Mouse (Mus musculus) bone marrow, adult 2 months (tissue): Measurements from ENCODE around the gene Sar1a. TPM values are rescaled to one million over a fixed set of nuclear protein-coding genes. Genes with fewer than 3 reads are reported as not detected.
A peak's percentile ranks its signal among the peaks of the same experiment; 100 is the strongest.

Experiments used
- H3K27ac ChIP-seq: fragments of 200-500 bp; 2 replicates; pipeline ENCODE4 v1.5.1; 2012; ENCODE audit warnings: low read depth, mild to moderate bottlenecking, control low read depth, inconsistent platforms, low read length; ENCODE audit not compliant: control insufficient read depth, poor library complexity, insufficient read depth
- H3K4me1 ChIP-seq: fragments of 200-500 bp; 2 replicates; pipeline ENCODE4 v1.6.1; 2011; ENCODE audit warnings: low read length; ENCODE audit not compliant: control insufficient read depth, insufficient read depth
- H3K4me3 ChIP-seq: fragments of 200-500 bp; replicated peaks from 2 replicates; pipeline ENCODE3; 2011; ENCODE audit warnings: mild to moderate bottlenecking, low read depth, low read length, control low read depth; ENCODE audit not compliant: control insufficient read depth
- CTCF ChIP-seq: fragments of 200-500 bp; IDR thresholded peaks from 2 replicates; pipeline ENCODE4 v1.5.1; 2011; ENCODE audit warnings: low read length, control low read depth; ENCODE audit not compliant: control insufficient read depth, insufficient read depth
- POLR2A ChIP-seq: fragments of 200-500 bp; IDR thresholded peaks from 2 replicates; pipeline ENCODE4 v1.6.1; 2011; ENCODE audit warnings: low read depth, mild to moderate bottlenecking, control low read depth, low read length, borderline replicate concordance; ENCODE audit not compliant: control insufficient read depth
- WGBS: fragments of 180-500 bp; shearing (Covaris S2); methylation state at CpG from one replicate; pipeline ENCODE4 v1.1.7; 2018; 5-methylcytosine and 5-hydroxymethylcytosine counted together
- polyA plus RNA-seq: library from polyadenylated mRNA; stranded (reverse); fragments of >200 nt; gene quantifications from 2 replicates; pipeline ENCODE4 v1.2.4, GENCODE M21; 2011; ENCODE audit warnings: low replicate concordance; ENCODE audit not compliant: missing spikeins, insufficient read depth, insufficient read length

Gene Sar1a
- polyA plus RNA-seq, 1 experiment, result 68.8 TPM

- 7% methylated on average over 11 of the region's 11 CpGs for WGBS
- Histone ChIP-seq H3K27ac (no peak overlapping the region), H3K4me1 (peaks cover 3% of the 10 kb centered on the region; the same call in 1 of the 2 replicates), H3K4me3 (peak overlapping the region; percentile 69)
- TF ChIP-seq CTCF (no peak), POLR2A (no peak)
Measured at GRCm38 (mm10) chr10:61715462-61715837, 35.4 kb downstream of the Sar1a start.

GRCm38 (mm10) chr10:61715996-61716864 lies 36.1 kb downstream of the Sar1a start:
- no peak for TF ChIP-seq CTCF
- no peak for TF ChIP-seq POLR2A
- Histone ChIP-seq H3K4me1 (peaks cover 3% of the 10 kb centered on the region; the same call in 1 of the 2 replicates), H3K4me3 (peak overlapping the region; percentile 18), H3K27ac (no peak overlapping the region)
- whole genome bisulfite sequencing, result 54% methylated on average over 7 of the region's 7 CpGs

GRCm38 (mm10) chr10:61717406-61718296 lies 37.6 kb downstream of the Sar1a start:
- H3K4me3 ChIP-seq, result no peak overlapping the region
- WGBS, result 84% methylated on average over 12 of the region's 12 CpGs

GRCm38 (mm10) chr10:61720331-61720730 lies 40.2 kb downstream of the Sar1a start:
- Histone ChIP-seq H3K27ac (no peak overlapping the region), H3K4me3 (no peak overlapping the region), H3K4me1 (peaks cover 3% of the 10 kb centered on the region; the same call in 1 of the 2 replicates)
- TF ChIP-seq POLR2A (no peak), CTCF (no peak)
- 83% methylated on average over 7 of the region's 7 CpGs for WGBS

More at GRCm38 (mm10) chr10:61717406-61718296, 37.6 kb downstream of the Sar1a start:
- TF ChIP-seq CTCF, result no peak
- no peak for TF ChIP-seq POLR2A
- Histone ChIP-seq H3K27ac (no peak overlapping the region), H3K4me1 (peaks cover 3% of the 10 kb centered on the region; the same call in 1 of the 2 replicates)

GRCm38 (mm10) chr10:61722215-61722614 lies 42.1 kb downstream of the Sar1a start:
- Histone ChIP-seq H3K27ac (no peak overlapping the region), H3K4me3 (no peak overlapping the region), H3K4me1 (no peaks in the 10 kb centered on the region)
- WGBS, result 74% methylated on average over 3 of the region's 3 CpGs
- TF ChIP-seq CTCF, result no peak
- TF ChIP-seq POLR2A, result no peak

GRCm38 (mm10) chr10:61723271-61723670 lies 43.2 kb downstream of the Sar1a start:
- Histone ChIP-seq H3K4me1 (no peaks in the 10 kb centered on the region), H3K27ac (no peak overlapping the region), H3K4me3 (no peak overlapping the region)
- 77% methylated on average over 6 of the region's 6 CpGs for WGBS
- no peak for TF ChIP-seq CTCF
- no peak for TF ChIP-seq POLR2A

- no peaks in the 10 kb centered on the region for H3K4me1 ChIP-seq
- WGBS, result 83% methylated on average over 11 of the region's 11 CpGs
- TF ChIP-seq POLR2A, result no peak
- TF ChIP-seq CTCF, result no peak
- no peak overlapping the region for H3K4me3 ChIP-seq
- H3K27ac ChIP-seq, result no peak overlapping the region
Measured at GRCm38 (mm10) chr10:61729181-61729580, 49.1 kb downstream of the Sar1a start.

GRCm38 (mm10) chr10:61730171-61730570 lies 50.1 kb downstream of the Sar1a start:
- Histone ChIP-seq H3K27ac (no peak overlapping the region), H3K4me1 (no peaks in the 10 kb centered on the region), H3K4me3 (no peak overlapping the region)
- no peak for TF ChIP-seq POLR2A
- no peak for TF ChIP-seq CTCF
- 93% methylated on average over 6 of the region's 6 CpGs for WGBS
